Mouse (Mus musculus): ENCODE results near the gene Nmnat1.
"Not testable (repeated sequence)": the region's sequence is repeated elsewhere in the genome, so short reads cannot be mapped to it uniquely, and the experiment has no call there.

Gene Nmnat1

DNA sequence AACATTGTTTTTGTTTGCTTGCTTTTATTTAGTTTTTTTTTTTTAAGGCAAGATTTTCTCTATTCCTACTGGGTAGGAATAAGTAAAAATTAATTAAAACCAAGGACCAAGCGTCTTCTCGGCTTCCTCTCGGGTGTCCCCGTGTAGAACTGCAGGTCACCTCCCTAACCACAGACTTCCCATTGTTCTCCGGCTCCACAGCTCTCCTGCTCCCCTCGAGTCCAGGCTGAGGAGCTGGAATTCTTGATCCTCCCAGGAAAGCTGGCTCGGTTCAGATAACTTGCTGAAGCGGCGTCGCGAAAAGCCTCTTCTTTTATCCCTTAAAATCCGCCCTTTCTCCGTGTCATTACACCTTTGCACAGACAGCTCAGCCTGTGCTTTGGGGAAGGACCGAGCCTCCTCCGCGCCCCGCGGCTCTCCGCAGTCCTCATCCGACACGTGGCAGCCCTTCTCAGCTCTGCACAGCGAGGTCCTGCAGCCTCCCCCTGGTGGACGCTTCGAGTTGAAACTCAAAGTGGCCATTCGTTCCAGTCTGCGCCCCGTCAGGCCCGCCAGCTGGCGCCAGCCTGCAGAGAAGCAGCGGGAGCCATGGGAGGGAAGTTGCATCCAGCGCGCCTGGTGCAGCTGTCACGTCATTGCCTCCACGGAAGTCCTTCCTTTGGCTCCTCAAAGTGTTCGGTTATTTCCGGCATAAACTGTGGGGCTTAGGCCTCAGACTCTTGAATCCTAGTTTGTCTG lies 39.9 kb downstream of the Nmnat1 start:
- DNase-seq (ENCODE audit: low spot score) = peak; percentile 84

DNA sequence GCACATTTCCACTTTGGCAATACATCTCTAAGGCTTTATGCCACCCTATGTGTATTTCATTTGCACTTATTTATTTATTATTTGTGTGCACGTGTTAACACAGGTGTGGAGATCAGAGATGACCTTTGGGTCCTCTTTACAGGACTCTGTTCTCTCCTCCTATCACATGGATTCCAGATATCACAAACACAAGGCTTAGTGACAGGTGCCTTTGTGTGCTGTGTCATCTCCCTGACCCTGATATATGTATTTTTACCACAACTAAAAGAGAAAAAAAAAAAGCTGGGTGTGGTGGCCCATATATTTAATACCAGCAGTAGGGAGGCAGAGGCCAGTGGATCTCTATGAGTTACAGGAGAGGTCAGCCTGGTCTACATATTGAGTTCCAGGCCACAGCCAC lies 40.5 kb downstream of the Nmnat1 start:
- DNase-seq (ENCODE audit: low spot score) = no peak

DNA sequence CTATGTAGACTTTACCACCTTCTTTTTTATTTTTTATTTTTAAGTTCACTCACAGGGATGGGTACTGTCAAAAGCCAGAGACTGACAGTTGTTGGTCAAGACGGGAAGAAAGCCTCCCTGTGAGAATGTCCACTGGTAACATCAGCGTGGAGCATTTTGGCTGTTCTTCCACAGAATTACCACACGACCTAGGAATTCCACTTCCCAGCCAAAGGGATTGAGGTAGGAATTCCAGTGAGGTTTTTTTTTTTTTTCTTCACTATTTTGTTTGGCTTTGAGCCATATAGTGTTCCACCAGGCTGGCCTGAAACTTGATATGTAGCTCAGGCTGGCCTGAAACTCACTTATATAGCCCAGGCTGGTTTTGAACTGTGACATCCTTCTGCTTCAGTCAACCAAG lies 42.6 kb downstream of the Nmnat1 start:
- DNase-seq (ENCODE audit: low spot score) = no peak

DNA sequence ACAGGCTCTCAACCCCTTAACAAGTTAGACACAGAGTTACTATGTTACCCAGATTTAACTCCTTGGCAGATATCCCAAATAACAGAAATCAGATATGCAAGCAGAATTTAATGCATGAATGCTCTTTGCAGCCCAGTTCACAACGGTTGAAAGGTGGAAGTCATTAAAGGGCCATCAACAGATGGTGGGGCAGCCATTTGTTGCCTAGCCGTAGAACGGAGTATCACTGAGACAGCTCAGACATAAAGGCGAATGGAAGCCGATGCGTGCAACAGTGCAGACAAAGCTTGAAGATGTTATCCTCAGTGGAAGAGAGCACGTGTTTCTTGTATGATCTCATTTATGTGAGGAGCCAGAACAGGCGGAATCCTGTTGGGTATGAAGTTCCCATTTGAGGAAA lies 44.4 kb downstream of the Nmnat1 start:
- DNase-seq (ENCODE audit: low spot score) = no peak

DNA sequence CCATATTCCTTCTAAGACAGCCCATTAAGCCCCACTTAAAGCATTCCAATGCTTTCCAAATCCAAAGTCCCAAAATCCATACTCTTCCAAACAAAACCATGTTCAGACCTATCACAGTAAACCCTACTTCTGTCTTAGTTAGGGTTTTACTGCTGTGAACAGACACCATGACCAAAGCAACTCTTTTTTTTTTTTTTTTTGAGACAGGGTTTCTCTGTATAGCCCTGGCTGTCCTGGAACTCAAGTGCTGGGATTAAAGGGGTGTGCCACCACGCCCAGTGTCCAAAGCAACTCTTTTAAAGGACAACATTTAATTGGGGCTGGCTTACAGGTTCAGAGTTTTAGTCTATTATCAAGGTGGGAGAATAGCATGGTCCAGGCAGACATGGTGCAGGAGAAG lies 53.1 kb downstream of the Nmnat1 start:
- not testable (repeated sequence) for DNase-seq (ENCODE audit: low spot score)

DNA sequence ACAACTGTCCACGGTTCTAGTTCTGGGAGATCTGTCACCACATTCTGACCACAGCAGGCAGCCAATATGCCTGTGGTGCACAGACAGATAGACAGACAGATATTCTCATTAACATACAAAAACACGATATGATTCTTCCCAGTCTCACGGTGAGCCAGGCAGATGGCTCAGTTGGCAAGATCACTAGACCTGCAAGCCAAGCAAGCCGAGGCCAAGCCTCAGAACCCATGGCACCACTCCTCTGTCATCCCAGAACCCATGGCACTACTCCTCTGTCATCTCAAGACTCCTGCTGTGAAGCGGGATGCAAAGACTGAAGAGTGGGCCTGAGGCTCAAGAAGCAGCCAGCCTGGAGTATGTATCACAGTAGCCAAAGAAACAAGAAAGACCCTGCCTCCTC lies 55.4 kb downstream of the Nmnat1 start:
- DNase-seq (ENCODE audit: low spot score) = no peak

DNA sequence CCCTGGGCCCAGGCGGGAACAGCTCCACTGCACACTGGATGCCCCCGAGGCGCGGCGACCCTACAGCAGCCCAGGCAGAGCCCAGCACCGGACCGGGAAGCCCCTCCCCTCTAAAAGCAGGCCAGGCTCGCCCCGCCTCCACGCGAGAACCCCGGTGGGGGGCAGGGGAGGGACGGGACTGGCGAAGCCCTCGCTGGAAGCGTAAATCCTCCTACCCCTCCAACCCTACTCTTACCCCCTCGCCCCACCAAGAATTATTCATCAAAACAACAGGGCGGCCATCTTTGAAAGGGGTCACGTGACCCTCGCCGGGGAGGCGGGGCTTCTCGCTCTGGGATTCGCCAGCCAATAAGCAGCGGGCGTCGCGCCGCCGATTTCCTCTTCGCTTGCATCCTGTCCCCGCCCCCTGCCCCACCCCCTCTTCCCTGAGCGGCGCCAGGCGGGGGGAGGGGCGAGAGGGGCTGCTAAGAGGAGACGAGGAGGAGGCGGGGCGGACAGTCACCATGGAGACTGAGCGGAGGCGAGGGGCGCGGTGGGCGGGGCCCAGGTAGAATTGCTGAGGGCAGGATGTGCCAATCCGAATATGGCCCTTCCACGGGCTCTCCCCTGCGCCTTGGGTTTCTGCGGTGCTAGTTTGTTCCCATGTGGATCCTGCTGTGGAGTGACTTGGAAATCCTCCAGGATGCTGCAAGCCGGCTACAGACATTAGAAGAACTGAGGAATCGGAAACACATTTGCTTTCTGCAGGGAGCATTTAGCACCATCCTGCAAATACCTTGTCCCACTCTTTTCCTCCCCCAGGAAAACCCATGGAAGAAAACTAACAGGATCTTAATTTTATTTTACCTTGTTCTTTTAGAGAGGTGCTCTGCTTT lies 58.4 kb downstream of the Nmnat1 start, which contains the start of gene Ube4b:
Ube4b (minus strand) TSS at position 425 of the 875 bp plus-strand sequence.
- peak; percentile 98 for DNase-seq (ENCODE audit: low spot score)

DNA sequence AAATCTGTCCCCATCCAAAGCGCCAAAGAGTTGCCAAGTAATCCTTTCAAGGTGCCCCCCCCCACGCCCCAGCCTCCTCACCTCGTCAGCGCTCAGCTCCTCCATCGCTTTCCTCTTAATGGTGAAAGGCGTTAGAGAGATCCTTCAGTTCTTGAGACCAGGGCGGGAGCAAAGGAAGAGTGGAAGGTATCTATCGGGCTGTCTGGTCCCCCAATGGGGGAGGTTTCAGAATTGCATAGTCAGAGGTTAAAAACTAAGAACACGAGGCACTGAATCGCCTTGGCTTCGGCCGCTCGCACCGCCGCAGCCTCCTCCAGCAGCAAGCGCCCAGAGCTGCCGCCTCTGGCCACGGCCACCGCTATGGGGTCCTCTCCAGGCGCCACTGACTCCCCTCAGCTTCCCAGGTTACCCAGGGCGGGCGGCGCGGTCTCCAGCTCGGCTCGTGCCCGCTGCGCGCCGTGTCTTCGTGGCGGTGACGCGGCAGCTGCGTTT lies 59.2 kb downstream of the Nmnat1 start:
- DNase-seq (ENCODE audit: low spot score) = no peak

DNA sequence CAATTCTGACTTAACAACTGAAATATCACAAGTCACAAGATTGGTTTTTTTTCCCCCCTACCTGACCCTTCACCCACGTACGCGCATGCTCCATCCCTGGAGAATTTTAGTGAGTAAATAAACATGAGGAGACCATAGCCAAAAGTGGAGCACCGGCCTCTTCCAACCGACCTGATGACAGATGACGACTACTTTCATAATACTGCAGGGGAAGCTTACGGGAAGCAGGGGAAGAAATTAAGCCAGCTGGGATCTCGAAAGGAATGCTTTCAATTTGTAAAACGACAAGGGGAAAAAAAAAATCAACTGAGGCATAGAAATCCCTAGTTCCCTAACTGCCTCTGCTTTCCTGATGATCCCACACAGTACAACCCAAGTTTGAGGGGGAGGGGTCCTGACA lies 60.2 kb downstream of the Nmnat1 start:
- no peak for DNase-seq (ENCODE audit: low spot score)

DNA sequence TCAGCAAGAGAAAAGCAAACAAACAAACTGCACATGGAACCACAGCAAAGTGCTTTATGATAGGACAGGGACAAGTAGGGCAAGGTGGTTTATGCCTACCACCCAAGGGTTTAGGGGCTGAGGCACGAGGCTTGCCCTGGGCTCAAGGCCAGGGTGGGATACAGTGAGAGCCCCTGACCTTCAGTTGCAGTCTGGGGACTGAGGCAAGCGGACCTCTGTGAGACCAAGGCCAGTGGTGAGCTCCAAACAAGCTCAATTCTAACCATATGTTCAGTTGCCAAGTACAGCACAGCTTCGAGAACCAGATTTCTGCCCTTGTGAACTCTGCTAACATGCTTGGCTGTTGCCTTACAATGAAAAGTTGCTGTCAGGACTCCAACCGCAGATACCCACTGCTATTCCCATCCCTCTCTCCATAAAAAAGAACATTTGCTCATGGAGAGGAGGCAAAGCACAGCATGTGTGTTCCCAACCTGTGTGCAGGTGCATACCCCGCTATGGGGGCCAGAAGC lies 67.1 kb downstream of the Nmnat1 start:
- no peak for DNase-seq (ENCODE audit: low spot score)

Data from testis, postnatal 14 days (tissue).